Mouse (Mus musculus): ENCODE data around the gene Mmgt2. TPM values are rescaled to one million over a fixed set of nuclear protein-coding genes. Genes with fewer than 3 reads are reported as not detected.
A peak's percentile ranks its signal among the peaks of the same experiment; 100 is the strongest.

Gene Mmgt2
- polyA plus RNA-seq, 1 experiment from 2014 or later, result 62.2 TPM

- peak; percentile 18 for ATAC-seq
- 8% methylated on average over 11 of the region's 11 CpGs for WGBS
- no peaks in the 10 kb centered on the region for H3K27me3 ChIP-seq (replicated peaks; ENCODE audit: control insufficient read depth, insufficient read depth, low read length)
These were observed 18.1 kb upstream of the Mmgt2 start for GRCm38 (mm10) chr11:62630225-62630821.

GRCm38 (mm10) chr11:62631138-62631537 lies 17.3 kb upstream of the Mmgt2 start:
- no peaks in the 10 kb centered on the region for H3K9me3 ChIP-seq (ENCODE audit: control insufficient read depth)
- no peak for TF ChIP-seq CTCF (IDR thresholded peaks at IDR 0.05; ENCODE audit: low read depth)
- no peaks in the 10 kb centered on the region for H3K36me3 ChIP-seq (ENCODE audit: control insufficient read depth, insufficient read depth)
- H3K27me3 ChIP-seq (replicated peaks; ENCODE audit: control insufficient read depth, insufficient read depth, low read length), result no peaks in the 10 kb centered on the region
- no peak overlapping the region for H3K4me3 ChIP-seq (ENCODE audit: low read depth, low read length)
- 70% methylated on average over 4 of the region's 4 CpGs for WGBS
- no peak overlapping the region for H3K9ac ChIP-seq (ENCODE audit: low read depth, low read length)
- no peak overlapping the region for H3K4me2 ChIP-seq (replicated peaks; ENCODE audit: low read depth)
- ATAC-seq, result no peak
- H3K27ac ChIP-seq (ENCODE audit: low read depth, low read length), result 0 out of 2 replicates have a peak overlapping the region, but pooled peaks have one; percentile 86
- H3K4me1 ChIP-seq (replicated peaks; ENCODE audit: control insufficient read depth, insufficient read depth, low read length), result peaks cover 17% of the 10 kb centered on the region

More at GRCm38 (mm10) chr11:62630225-62630821, 18.1 kb upstream of the Mmgt2 start:
- Histone ChIP-seq H3K27ac (ENCODE audit: low read depth, low read length) (peak overlapping the region; percentile 86), H3K9ac (ENCODE audit: low read depth, low read length) (0 out of 2 replicates have a peak overlapping the region, but pooled peaks have one; percentile 7), H3K4me1 (replicated peaks; ENCODE audit: control insufficient read depth, insufficient read depth, low read length) (peaks cover 21% of the 10 kb centered on the region), H3K9me3 (ENCODE audit: control insufficient read depth) (no peaks in the 10 kb centered on the region), H3K4me3 (ENCODE audit: low read depth, low read length) (no peak overlapping the region), H3K4me2 (replicated peaks; ENCODE audit: low read depth) (peak overlapping the region; percentile 28), H3K36me3 (ENCODE audit: control insufficient read depth, insufficient read depth) (no peaks in the 10 kb centered on the region)
- TF ChIP-seq CTCF (IDR thresholded peaks at IDR 0.05; ENCODE audit: low read depth), result no peak

GRCm38 (mm10) chr11:62635406-62635805 lies 13.1 kb upstream of the Mmgt2 start:
- no peak overlapping the region for H3K4me2 ChIP-seq (replicated peaks; ENCODE audit: low read depth)
- no peaks in the 10 kb centered on the region for H3K9me3 ChIP-seq (ENCODE audit: control insufficient read depth)
- H3K4me1 ChIP-seq (replicated peaks; ENCODE audit: control insufficient read depth, insufficient read depth, low read length), result peaks cover 9% of the 10 kb centered on the region
- H3K36me3 ChIP-seq (ENCODE audit: control insufficient read depth, insufficient read depth), result peaks cover 10% of the 10 kb centered on the region; the same call in 1 of the 2 replicates
- H3K27ac ChIP-seq (ENCODE audit: low read depth, low read length), result peak overlapping the region; percentile 15; the same call in 1 of the 2 replicates
- H3K27me3 ChIP-seq (replicated peaks; ENCODE audit: control insufficient read depth, insufficient read depth, low read length), result no peaks in the 10 kb centered on the region
- TF ChIP-seq CTCF (IDR thresholded peaks at IDR 0.05; ENCODE audit: low read depth), result no peak
- 63% methylated on average over 3 of the region's 3 CpGs for WGBS
- H3K9ac ChIP-seq (ENCODE audit: low read depth, low read length), result no peak overlapping the region
- H3K4me3 ChIP-seq (ENCODE audit: low read depth, low read length), result no peak overlapping the region
- ATAC-seq, result no peak

GRCm38 (mm10) chr11:62636105-62636839 lies 12.2 kb upstream of the Mmgt2 start:
- no peaks in the 10 kb centered on the region for H3K27me3 ChIP-seq (replicated peaks; ENCODE audit: control insufficient read depth, insufficient read depth, low read length)
- no peak overlapping the region for H3K4me2 ChIP-seq (replicated peaks; ENCODE audit: low read depth)
- H3K9ac ChIP-seq (ENCODE audit: low read depth, low read length), result no peak overlapping the region
- no peak for ATAC-seq
- peaks cover 11% of the 10 kb centered on the region; the same call in 1 of the 2 replicates for H3K36me3 ChIP-seq (ENCODE audit: control insufficient read depth, insufficient read depth)
- no peaks in the 10 kb centered on the region for H3K9me3 ChIP-seq (ENCODE audit: control insufficient read depth)
- H3K4me3 ChIP-seq (ENCODE audit: low read depth, low read length), result no peak overlapping the region
- TF ChIP-seq CTCF (IDR thresholded peaks at IDR 0.05; ENCODE audit: low read depth), result no peak
- peaks cover 5% of the 10 kb centered on the region; the same call in 1 of the 2 replicates for H3K4me1 ChIP-seq (replicated peaks; ENCODE audit: control insufficient read depth, insufficient read depth, low read length)
- 63% methylated on average over 11 of the region's 11 CpGs for WGBS
- H3K27ac ChIP-seq (ENCODE audit: low read depth, low read length), result peak overlapping the region; percentile 15

DNA sequence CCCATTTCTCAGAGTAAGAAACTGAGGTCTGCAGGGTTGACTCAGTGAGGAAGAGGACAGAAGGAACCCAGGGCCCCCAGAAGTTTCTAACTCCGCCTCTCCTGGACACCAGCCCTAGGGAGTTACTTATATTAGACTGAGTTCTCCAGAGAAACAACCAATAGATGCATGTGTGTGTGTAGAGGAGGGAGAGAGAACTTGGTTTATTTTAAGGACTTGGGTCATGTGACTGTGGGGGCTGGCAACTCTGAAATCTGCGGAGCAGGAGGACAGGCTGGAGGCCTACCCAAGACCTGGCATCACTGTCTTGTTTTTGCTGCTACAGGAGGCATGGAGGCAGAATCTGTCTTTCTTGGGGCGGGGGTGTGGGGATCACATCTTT lies 11.6 kb upstream of the Mmgt2 start:
- Histone ChIP-seq H3K4me1 (replicated peaks; ENCODE audit: control insufficient read depth, insufficient read depth, low read length) (peaks cover 10% of the 10 kb centered on the region; the same call in 1 of the 2 replicates), H3K27ac (ENCODE audit: low read depth, low read length) (no peak overlapping the region)

DNA sequence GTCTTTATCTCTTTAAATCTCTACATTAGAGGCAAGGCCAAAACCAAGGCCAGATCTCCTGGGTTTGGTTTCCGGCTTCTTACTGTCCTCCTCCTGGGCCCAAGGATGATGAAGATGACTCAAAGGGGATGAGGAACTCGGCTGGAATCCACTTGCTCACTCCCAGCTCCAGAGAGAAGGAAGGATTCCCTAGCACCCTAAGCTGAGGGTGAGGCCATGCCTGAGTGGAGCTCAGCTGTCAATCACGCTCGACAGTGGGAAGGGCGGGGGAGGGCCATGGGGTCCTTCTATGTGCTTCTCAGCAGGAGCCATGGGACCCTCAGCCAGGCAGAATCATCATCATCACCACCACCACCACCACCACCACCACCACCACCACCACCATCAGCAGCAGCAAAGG lies 11.1 kb upstream of the Mmgt2 start:
- whole genome bisulfite sequencing, result 76% methylated on average over 5 of the region's 5 CpGs
- ATAC-seq, result no peak
- Histone ChIP-seq H3K36me3 (ENCODE audit: control insufficient read depth, insufficient read depth) (peaks cover 11% of the 10 kb centered on the region; the same call in 1 of the 2 replicates), H3K4me3 (ENCODE audit: low read depth, low read length) (no peak overlapping the region), H3K9me3 (ENCODE audit: control insufficient read depth) (no peaks in the 10 kb centered on the region), H3K4me2 (replicated peaks; ENCODE audit: low read depth) (no peak overlapping the region), H3K27ac (ENCODE audit: low read depth, low read length) (no peak overlapping the region), H3K9ac (ENCODE audit: low read depth, low read length) (no peak overlapping the region), H3K4me1 (replicated peaks; ENCODE audit: control insufficient read depth, insufficient read depth, low read length) (peaks cover 12% of the 10 kb centered on the region; the same call in 1 of the 2 replicates), H3K27me3 (replicated peaks; ENCODE audit: control insufficient read depth, insufficient read depth, low read length) (no peaks in the 10 kb centered on the region)
- no peak for TF ChIP-seq CTCF (IDR thresholded peaks at IDR 0.05; ENCODE audit: low read depth)

More for the DNA sequence above, 11.6 kb upstream of the Mmgt2 start:
- Histone ChIP-seq H3K9me3 (ENCODE audit: control insufficient read depth) (no peaks in the 10 kb centered on the region), H3K9ac (ENCODE audit: low read depth, low read length) (no peak overlapping the region), H3K36me3 (ENCODE audit: control insufficient read depth, insufficient read depth) (peaks cover 11% of the 10 kb centered on the region; the same call in 1 of the 2 replicates), H3K27me3 (replicated peaks; ENCODE audit: control insufficient read depth, insufficient read depth, low read length) (no peaks in the 10 kb centered on the region), H3K4me3 (ENCODE audit: low read depth, low read length) (no peak overlapping the region), H3K4me2 (replicated peaks; ENCODE audit: low read depth) (no peak overlapping the region)
- no peak for ATAC-seq
- no peak for TF ChIP-seq CTCF (IDR thresholded peaks at IDR 0.05; ENCODE audit: low read depth)
- 77% methylated on average over 3 of the region's 3 CpGs for WGBS
